Mouse (Mus musculus) embryo, embryonic 10 days (tissue): ENCODE measurements around the gene Dyrk2.

Source experiments
- DNase-seq: peaks from one replicate; pipeline ENCODE4 v3.0.0-alpha.2; 2015; ENCODE audit warnings: low spot score

Dyrk2 gene

DNA sequence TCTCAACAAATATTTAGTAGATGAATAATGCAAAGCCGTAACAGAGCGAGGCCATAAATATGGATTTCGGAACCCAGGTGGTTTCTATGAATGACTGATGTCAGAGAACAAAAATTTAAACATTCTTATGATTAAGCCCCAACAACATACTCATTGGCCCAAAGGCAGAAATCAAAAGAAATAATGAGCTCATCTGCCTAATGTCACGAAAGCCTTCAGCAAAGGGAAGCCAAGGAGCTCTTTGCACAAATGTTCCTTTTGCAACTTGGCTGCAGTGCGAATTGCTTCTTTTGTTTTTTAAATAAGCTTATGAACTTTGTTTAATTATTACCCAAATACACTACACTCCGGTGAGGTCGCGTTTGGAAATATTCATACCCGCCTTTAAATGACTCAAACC, 29.4 kb downstream of the Dyrk2 start:
- DNase-seq: no peak

DNA sequence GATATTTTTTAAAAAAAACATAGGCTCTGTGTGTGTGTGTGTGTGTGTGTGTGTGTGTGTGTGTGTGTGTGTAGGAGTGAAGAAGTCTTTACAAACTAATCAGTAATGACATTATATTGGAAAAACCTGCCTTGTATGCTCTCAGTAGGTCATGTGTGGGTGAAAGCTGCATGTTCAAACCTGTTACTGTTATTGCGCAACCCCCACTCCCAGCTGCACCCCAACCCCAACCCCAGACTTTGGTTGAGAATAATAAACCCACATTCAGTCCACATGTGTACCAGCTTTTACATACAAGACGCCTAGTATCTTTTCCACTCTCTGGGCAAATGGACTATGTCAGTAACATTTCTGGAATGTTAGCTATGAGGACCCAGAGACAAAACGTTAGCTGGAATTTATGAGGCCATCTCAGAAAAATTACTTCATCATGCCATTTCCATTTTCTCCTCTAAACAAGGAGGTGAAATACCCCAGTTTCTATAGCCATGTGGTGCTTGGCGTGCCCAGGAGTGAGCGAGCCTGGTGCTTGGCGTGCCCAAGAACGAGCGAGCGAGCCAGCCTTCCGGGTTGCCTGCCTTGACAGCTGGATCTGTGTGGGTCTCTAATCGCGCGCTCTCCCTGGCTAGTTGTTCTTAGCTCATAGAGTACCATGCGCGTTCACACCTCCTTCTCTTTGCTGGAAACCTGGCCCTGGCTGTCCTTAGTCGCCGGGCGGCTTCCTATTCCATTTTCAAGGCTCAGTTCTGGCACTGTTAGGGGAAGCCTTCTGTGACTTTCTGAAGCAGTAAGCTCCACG, 30.5 kb downstream of the Dyrk2 start:
- DNase-seq: no peak

DNA sequence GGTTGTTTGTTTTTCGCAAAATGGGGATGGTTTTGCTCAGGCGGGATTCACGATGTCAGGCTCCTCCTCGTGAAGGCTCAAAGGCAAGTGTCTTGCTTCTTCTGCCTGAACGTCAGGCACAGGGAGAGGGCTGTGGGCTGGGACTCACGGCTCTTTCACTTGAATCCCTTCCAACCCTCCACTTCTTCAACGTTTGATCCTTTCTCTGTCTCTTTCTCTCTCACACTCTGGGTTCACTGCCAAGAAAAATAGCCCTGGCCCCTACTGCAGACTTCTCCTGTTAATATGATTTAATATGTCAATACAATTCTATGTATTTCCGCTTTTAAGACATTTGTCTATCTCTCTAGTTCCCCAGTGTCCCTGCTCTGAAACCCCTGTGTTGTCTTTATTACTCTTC, 32.4 kb downstream of the Dyrk2 start:
- DNase-seq: no peak

DNA sequence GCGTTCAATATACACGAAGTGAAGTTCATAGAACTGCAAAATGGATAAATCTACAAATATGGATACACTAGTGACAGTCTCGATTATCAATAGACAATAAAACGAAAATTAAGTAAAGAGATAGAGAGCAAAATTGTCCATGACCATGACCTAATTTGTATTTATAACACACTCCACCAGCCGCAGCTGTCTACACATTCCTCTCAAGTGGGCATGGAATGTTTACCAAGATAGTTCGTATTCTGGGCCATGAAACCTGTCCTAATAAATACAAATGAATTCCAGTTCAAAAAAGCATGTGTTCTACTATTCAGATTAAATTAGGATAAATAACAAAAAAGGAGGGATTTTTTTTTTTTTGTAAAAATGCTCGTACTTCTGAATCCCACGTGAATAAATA, 38.8 kb downstream of the Dyrk2 start:
- no peak for DNase-seq

DNA sequence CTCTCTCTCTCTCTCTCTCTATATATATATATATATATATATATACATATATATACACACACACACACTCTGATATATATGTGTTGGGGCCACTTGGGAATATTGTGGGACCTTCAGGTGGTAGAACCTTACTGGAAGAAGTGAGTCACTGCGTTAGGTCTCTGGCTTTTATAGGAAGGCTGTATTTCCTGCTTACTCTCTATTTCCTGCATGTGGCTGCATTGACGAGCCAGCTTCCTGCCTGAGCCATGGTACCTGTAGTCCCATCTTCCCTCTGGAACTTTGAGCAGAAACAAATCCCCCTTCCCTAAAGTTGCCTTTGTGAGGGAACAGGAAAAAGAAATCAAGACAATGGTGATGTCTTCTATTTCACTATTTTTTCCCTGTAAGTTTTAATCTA, 40.4 kb downstream of the Dyrk2 start:
- no peak for DNase-seq

DNA sequence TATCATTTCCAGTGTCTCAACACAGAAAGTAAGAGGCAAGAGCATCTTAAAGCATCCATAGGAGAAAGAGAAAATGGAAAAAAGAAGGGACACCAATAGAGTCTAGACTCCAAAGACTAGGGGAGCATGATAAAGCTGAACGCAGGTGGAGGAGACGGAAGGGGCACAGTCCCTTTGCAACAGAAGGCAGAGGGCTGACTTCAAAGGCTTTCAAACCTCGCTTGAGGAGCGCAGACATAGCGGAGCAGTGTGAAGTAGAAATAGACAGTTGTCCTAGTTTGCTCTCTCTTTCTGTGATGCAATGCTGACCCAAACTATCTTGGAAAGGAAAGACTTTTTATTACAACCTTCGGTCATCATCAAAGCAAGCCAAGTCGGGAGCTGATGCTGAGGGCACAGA, 42.9 kb downstream of the Dyrk2 start:
- DNase-seq: no peak

DNA sequence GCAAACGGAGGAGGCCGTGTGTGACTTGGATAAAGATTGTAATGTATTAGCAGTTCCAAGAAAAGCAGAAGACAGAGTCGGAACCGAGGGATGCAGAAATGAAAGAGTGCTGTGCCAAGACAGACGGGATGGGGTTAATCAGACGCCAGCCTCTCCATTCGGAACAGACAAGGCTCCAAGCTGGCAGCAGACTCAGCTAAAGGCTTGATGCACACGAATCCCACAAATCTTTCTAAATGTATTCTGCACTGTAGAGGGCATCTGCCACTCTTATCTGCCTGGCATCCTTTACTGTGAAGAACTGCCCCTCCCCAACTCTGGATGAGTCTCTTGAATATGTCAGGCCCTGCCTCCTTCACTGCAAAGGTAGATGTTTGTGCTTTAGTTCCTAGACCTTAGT, 45.2 kb downstream of the Dyrk2 start:
- DNase-seq: no peak

DNA sequence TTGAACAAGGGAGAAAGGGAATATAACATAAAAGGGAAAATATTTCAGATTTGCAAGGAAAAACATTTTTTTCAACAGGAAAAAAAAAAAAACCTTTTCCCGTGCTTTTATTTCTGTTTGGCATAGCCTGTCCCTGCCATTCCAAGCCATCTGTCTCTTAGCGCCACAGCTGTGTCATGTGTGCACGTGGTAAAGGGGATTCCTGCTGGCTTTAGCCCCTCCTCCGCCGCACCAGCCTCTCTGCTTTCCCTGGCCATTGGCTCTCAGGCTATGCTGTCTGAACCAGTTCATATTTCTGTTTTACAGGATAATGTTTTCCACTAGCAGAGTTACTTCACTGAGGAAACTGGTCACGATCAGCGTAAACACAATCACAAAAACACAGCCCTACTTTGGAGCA, 49.1 kb downstream of the Dyrk2 start:
- peak; percentile 78 for DNase-seq

DNA sequence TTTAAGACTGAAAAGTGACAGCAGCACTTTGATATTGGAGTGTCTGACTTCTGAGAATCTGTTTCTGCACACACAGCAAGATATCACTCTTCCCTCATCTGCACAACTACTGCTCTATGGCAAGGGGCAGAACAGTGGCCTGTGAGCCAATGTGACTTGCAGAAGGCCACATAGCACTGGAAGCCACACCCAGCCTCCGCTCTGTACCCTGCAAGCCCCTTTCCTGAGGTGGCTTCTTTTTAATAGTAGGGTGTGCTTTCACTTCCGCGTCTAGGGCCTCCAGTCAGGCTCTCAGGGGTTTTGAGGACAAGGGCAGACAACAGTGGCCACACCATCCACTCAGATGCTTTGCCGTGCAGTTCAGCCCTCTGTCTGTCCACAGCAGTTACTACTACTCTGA, 50.2 kb downstream of the Dyrk2 start:
- no peak for DNase-seq

DNA sequence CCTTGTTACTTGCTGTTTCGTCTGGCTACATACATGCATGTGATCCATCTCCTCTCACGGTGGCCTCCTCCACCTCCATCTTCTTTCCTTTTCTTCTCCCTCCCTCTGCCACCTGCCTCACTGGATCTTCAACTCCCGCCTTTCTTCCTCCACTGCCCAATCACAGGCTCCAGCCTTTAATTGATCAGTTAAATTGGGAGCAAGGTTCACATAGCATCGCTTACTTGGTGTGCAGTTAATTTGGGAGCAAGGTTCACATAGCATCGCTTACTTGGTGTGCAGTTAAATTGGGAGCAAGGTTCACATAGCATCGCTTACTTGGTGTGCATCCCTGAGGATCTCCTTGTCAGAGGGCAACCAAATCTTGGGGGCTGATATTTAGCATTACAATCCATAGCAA, 52.9 kb downstream of the Dyrk2 start:
- DNase-seq: no peak

DNA sequence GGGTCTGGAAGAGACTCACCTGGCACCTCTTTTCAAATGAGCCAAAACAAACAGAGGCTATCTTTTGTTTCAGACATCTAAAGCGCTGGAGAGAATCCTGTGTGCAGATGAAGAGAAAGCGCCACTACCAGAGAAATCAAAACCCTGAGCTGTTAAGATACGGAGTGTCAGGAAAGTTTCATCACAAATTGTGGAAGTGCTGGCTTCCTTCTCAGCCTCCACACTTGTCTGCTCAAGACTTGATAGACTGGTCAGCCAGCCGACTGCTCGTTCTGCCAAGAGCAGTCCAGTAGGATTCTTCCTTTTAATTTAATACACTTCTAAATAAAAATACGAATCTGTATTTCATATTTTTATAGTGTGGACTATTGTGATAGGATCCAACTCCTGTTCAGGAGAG, 58.1 kb downstream of the Dyrk2 start:
- DNase-seq: no peak

DNA sequence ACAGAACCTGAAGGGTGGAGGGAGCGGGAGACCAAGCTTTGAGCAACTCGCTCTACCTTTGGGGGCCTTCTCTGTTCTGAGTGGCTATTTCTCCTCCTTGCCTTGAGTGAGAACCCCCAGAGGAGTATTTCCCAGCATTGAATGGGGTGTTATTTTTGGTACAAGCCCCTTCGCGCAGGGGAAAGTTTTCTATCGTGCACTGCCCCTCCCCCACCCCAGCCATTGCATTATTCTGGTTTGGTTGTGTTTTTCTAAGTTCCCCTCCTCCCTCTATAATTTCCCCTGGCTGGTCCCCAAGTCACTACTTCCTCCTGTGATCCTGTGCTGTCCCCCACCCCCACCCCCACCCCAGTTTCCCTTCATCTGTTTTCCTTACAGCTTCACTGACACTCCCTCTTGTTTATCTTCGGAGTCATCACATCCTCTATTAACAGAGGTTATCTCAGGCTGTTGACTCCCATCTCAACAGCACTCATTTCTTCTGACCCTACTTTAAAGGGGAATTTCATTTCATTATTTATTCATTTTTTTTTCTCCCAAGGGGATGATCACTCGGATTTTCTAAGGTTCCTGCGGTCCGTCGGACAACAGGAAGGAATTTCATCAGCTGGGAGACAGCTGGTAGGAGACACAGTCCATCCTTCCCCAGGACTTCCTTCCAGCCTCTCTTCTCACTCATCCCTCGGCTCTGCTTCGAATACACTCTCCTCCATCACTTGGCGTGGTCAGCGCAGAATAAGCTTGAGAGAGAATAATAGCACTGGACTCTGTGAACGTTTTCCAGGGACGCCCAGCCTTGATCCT, 58.9 kb downstream of the Dyrk2 start:
- peak; percentile 13 for DNase-seq
